Mouse (Mus musculus) intestine, postnatal 0 days (tissue): ENCODE data around the gene Szrd1. TPM values are rescaled to one million over a fixed set of nuclear protein-coding genes. Genes with fewer than 3 reads are reported as not detected.
A peak's percentile ranks its signal among the peaks of the same experiment; 100 is the strongest.

Experiments
- ATAC-seq: fragments of 200-750 bp; cut with Nextera tagmentation; 2 replicates; pipeline ENCODE4 v1.8.0; 2017; ENCODE audit warnings: mild to moderate bottlenecking, moderate TSS enrichment, moderate library complexity
- H3K27ac ChIP-seq: fragments of 300-500 bp; sonication (generic); 2 replicates; pipeline ENCODE4 v1.5.1; 2014; ENCODE audit warnings: mild to moderate bottlenecking, low read depth, low read length, moderate library complexity
- H3K27me3 ChIP-seq: fragments of 300-500 bp; sonication (generic); replicated peaks from 2 replicates; pipeline ENCODE4 v1.6.1; 2014; ENCODE audit warnings: low read length, mixed read lengths; ENCODE audit not compliant: control insufficient read depth, insufficient read depth
- H3K36me3 ChIP-seq: fragments of 300-500 bp; sonication (generic); 2 replicates; pipeline ENCODE4 v1.6.1; 2014; ENCODE audit warnings: mild to moderate bottlenecking, moderate library complexity; ENCODE audit not compliant: control insufficient read depth, insufficient read depth
- H3K4me1 ChIP-seq: fragments of 300-500 bp; sonication (generic); replicated peaks from 2 replicates; pipeline ENCODE4 v1.6.1; 2014; ENCODE audit warnings: antibody characterized with exemption, low read length, mixed read lengths; ENCODE audit not compliant: control insufficient read depth, insufficient read depth
- H3K4me2 ChIP-seq: fragments of 300-500 bp; sonication (generic); replicated peaks from 2 replicates; pipeline ENCODE4 v1.6.1; 2014; ENCODE audit warnings: low read depth, mild to moderate bottlenecking, moderate library complexity
- H3K4me3 ChIP-seq: fragments of 300-500 bp; sonication (generic); 2 replicates; pipeline ENCODE4 v1.5.1; 2014; ENCODE audit warnings: low read depth, low read length
- H3K9ac ChIP-seq: fragments of 300-500 bp; sonication (generic); 2 replicates; pipeline ENCODE4 v1.6.1; 2014; ENCODE audit warnings: mild to moderate bottlenecking, low read depth, low read length
- H3K9me3 ChIP-seq: fragments of 300-500 bp; sonication (generic); 2 replicates; pipeline ENCODE4 v1.6.1; 2016; ENCODE audit warnings: mixed run types; ENCODE audit not compliant: control insufficient read depth
- CTCF ChIP-seq: sonication (generic); IDR thresholded peaks from 2 replicates; pipeline ENCODE4 v1.5.1; 2016; ENCODE audit warnings: low read depth, mild to moderate bottlenecking, control low read depth, antibody characterized with exemption, moderate library complexity
- WGBS: fragments of 180-500 bp; shearing (Covaris S2); extraction: QIAGEN DNeasy Blood & Tissue Kit; methylation state at CpG from one replicate; pipeline ENCODE4 v1.1.7; 2014; 5-methylcytosine and 5-hydroxymethylcytosine counted together
- polyA plus RNA-seq: library from polyadenylated mRNA; unstranded; fragments of >200 nt; fragmentation: Nextera tagmentation; extraction: Ambion mirVana; gene quantifications from 2 replicates; pipeline ENCODE4 v1.2.1, GENCODE M21; 2015

Szrd1 gene
- polyA plus RNA-seq, 1 experiment from 2014 or later, result 35.0 TPM

DNA sequence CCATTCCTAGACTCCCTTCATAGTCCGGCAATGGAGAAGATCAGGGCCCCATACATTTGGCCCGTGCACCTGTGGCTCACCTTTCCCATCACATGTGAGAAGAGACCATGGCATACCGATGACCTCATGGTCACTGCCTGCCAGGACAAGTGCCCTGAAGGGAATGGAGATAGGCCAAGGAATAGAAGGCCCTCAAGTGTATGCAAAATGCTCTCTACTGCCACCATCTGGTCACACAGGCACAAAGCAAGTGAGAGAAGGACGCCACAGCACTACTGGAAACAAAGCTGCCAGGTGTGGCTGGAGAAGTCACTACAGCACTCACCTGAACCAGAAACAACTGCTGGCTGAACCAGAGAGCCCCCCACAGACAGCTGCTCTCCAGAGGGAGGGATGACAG, 69.8 kb downstream of the Szrd1 start:
- H3K4me3 ChIP-seq, result no peak overlapping the region
- no peak overlapping the region for H3K27ac ChIP-seq
- WGBS, result 62% methylated on average over 4 of the region's 4 CpGs
- H3K4me1 ChIP-seq, result no peaks in the 10 kb centered on the region
- no peaks in the 10 kb centered on the region for H3K27me3 ChIP-seq
- H3K36me3 ChIP-seq, result peaks cover 91% of the 10 kb centered on the region
- ATAC-seq, result no peak
- H3K4me2 ChIP-seq, result no peak overlapping the region
- peak; percentile 94 for TF ChIP-seq CTCF
- H3K9me3 ChIP-seq, result no peaks in the 10 kb centered on the region
- no peak overlapping the region for H3K9ac ChIP-seq

DNA sequence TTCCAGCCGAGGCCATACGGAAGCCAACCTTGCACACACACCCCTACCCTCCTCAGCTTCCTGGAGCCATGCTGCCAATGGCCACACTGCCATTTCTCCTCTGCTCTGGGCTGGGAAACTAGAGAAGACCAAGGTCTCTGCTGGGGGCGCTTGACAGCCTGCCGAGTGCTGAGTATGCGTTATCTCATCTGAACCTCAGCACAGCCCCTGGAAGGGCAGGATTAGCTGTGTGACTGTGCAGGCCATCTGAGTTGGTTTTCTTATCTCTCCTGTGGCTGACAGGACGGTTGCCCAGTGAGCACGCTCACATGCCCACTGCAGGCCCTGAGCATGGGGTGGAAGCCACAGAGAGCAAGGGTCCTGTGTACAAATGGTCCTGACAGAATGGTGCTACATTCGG, 70.9 kb downstream of the Szrd1 start:
- TF ChIP-seq CTCF, result no peak
- no peaks in the 10 kb centered on the region for H3K4me1 ChIP-seq
- 0 out of 2 replicates have a peak overlapping the region, but pooled peaks have one; percentile 35 for H3K27ac ChIP-seq
- H3K36me3 ChIP-seq, result peaks cover 82% of the 10 kb centered on the region
- ATAC-seq, result no peak
- H3K27me3 ChIP-seq, result no peaks in the 10 kb centered on the region
- no peak overlapping the region for H3K9ac ChIP-seq
- H3K4me3 ChIP-seq, result no peak overlapping the region
- H3K4me2 ChIP-seq, result no peak overlapping the region
- 88% methylated on average over 8 of the region's 8 CpGs for WGBS
- no peaks in the 10 kb centered on the region for H3K9me3 ChIP-seq

DNA sequence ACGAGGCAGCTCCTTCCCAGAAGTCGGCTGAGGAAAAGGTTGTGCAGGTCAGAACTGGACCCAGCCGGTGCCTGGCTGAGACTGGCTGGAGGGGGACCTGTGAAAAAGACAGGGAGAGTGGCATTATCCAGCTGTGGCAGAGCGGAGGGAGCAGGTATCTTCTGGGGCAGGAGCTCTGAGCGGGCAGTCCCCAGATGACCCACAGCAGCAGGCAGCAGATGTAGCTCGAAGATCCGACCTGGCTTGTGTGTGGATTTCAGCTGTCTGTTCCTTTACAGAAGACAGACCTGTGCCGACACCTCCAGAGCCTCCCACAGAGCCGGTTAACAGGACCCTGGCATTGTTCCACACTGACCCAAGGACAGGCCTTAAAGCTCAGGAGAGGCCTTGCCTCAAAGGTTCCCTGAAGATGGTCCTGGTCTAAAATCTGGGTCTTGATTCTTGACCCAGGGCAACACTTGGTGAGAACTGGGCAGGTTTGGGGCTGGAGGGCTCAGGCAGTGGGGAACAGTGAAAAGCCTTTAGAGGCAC, 72.0 kb downstream of the Szrd1 start:
- WGBS, result 81% methylated on average over 9 of the region's 9 CpGs
- no peaks in the 10 kb centered on the region for H3K27me3 ChIP-seq
- no peaks in the 10 kb centered on the region for H3K4me1 ChIP-seq
- H3K4me2 ChIP-seq, result no peak overlapping the region
- H3K9ac ChIP-seq, result no peak overlapping the region
- peaks cover 72% of the 10 kb centered on the region for H3K36me3 ChIP-seq
- ATAC-seq, result no peak
- no peak overlapping the region for H3K27ac ChIP-seq
- no peaks in the 10 kb centered on the region for H3K9me3 ChIP-seq
- TF ChIP-seq CTCF, result no peak
- no peak overlapping the region for H3K4me3 ChIP-seq

DNA sequence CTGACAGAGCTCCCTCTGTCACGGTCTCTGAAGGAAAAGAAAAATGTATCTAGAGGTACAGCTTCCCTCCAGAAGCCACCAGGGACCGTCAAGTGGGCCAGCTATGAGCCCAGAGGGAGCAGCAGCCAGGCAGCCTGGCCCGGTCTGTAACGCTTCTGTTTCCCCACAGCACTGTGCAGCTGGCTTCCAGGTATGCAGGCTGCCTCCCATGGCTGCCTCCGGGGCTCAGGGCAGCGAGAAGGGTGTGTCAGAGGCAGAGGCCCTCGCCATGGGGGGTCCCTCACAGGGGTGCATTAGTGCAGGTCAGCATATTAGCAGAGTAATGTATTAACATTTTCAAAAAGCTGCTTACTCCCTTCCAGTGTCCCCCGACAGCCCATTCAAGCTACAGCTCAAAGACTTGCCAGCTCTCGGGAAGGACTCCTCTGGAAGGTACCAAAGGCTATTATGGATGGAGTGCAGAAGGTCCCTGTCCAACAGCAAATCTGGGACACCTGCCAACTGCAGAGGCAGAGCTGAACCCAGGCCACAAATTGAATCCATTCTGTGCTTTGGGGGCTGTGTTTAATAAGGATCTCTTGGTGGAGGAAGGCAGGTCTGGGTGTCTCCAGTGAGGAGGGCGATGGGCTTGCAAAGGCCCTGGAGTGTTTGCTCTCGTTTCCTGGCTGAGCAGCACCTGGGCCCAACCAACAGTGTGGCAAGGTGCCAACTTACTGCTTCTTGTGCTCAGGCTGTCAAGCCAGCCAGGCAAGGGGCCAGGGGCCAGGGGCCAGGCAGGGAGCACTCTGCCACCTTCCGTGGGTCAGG, 72.7 kb downstream of the Szrd1 start:
- no peak overlapping the region for H3K9ac ChIP-seq

DNA sequence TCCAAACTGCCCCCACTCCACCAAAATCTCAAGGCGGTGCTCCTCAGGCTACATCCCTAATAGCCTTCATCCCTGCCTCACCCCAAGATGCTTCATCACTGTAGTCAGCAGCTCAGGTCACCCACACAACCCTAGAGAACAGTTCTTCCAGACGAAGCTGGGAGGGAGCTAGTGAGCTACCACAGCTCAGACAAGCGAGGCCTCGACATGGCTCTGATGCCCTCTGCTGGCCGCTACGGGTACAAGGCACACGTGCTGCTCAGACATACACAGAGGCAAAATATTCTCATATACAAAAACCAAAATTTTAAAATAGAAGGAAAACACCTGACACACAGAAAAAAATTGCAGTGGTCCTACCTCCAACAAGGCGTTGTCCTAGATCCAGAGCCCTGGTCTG, 74.5 kb downstream of the Szrd1 start:
- Histone ChIP-seq H3K9me3 (no peaks in the 10 kb centered on the region), H3K27ac (no peak overlapping the region), H3K36me3 (peaks cover 47% of the 10 kb centered on the region), H3K9ac (no peak overlapping the region), H3K4me1 (0 out of 2 replicates have a peak, but pooled peaks cover under 1% of the 10 kb centered on the region), H3K4me3 (no peak overlapping the region), H3K4me2 (no peak overlapping the region), H3K27me3 (no peaks in the 10 kb centered on the region)
- ATAC-seq, result 0 out of 2 replicates have a peak, but pooled peaks have one; percentile 20
- 4% methylated on average over 8 of the region's 8 CpGs for WGBS
- TF ChIP-seq CTCF, result peak; percentile 100

More for the DNA sequence above, 72.7 kb downstream of the Szrd1 start:
- 79% methylated on average over 12 of the region's 12 CpGs for WGBS
- H3K27ac ChIP-seq, result no peak overlapping the region
- H3K4me2 ChIP-seq, result no peak overlapping the region
- H3K36me3 ChIP-seq, result peaks cover 65% of the 10 kb centered on the region
- no peak overlapping the region for H3K4me3 ChIP-seq
- TF ChIP-seq CTCF, result no peak
- no peaks in the 10 kb centered on the region for H3K9me3 ChIP-seq
- no peak for ATAC-seq
- H3K4me1 ChIP-seq, result no peaks in the 10 kb centered on the region
- no peaks in the 10 kb centered on the region for H3K27me3 ChIP-seq

DNA sequence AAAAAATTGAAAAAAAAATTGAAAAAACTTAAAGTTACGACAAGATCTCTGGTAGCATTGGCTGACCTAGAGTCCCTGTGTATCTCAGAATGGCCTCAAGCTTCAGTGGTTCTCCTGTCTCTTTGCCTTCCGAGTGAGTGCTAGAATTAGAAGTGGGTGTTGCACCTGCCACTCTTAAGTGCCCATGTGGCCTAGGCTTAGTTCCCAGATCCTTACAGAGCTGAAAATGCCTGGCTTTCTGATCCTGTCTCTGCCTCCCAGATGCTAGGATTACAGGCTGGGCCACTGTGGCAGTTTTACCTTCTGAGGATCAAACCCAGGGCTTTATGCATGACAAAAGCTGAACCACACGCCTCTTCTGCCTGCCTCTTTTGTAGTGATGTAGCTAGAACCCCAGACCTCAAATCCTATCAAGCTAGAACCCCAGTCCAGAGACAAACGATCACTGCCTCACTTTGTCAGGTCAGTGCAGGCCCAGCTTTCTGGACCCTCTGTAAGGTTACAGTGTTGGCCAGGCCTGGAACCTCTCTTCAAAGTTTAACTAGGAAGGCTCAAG, 75.4 kb downstream of the Szrd1 start:
- WGBS, result 93% methylated on average over 4 of the region's 4 CpGs
- H3K4me1 ChIP-seq, result 0 out of 2 replicates have a peak, but pooled peaks cover 8% of the 10 kb centered on the region
- ATAC-seq, result no peak
- H3K27me3 ChIP-seq, result no peaks in the 10 kb centered on the region
- H3K9ac ChIP-seq, result no peak overlapping the region
- no peak overlapping the region for H3K27ac ChIP-seq
- no peak overlapping the region for H3K4me2 ChIP-seq
- no peak overlapping the region for H3K4me3 ChIP-seq
- H3K36me3 ChIP-seq, result peaks cover 38% of the 10 kb centered on the region
- no peaks in the 10 kb centered on the region for H3K9me3 ChIP-seq
- no peak for TF ChIP-seq CTCF

Other genes starting within 250 kb of the Szrd1 start
- gene Padi2, start 233.4 kb downstream of the Szrd1 start, polyA plus RNA-seq, result 1.1 and 1.2 TPM in 2 replicates
- gene Sdhb, start 178.6 kb downstream of the Szrd1 start, polyA plus RNA-seq, result 588 and 627 TPM in 2 replicates
- gene Atp13a2, start 152.9 kb downstream of the Szrd1 start, polyA plus RNA-seq, result 10.9 and 11.7 TPM in 2 replicates
- gene Mfap2, start 129.4 kb downstream of the Szrd1 start, polyA plus RNA-seq, result 117 and 138 TPM in 2 replicates
- 1.3 and 1.5 TPM in 2 replicates for gene Crocc, start 79.2 kb downstream of the Szrd1 start, polyA plus RNA-seq
- gene Necap2, start 61.4 kb downstream of the Szrd1 start, polyA plus RNA-seq, result 103 TPM in 2 replicates
- 0.12 and 0.33 TPM in 2 replicates for gene Spata21, start 51.4 kb downstream of the Szrd1 start, polyA plus RNA-seq
- 11.6 and 14.3 TPM in 2 replicates for gene Fbxo42, start 8.1 kb upstream of the Szrd1 start, polyA plus RNA-seq
- 0.97 and 0.98 TPM in 2 replicates for gene Rsg1, start 74.2 kb upstream of the Szrd1 start, polyA plus RNA-seq
- 4.5 and 6.3 TPM in 2 replicates for gene Arhgef19, start 99.7 kb upstream of the Szrd1 start, polyA plus RNA-seq
- gene Epha2, start 161.5 kb upstream of the Szrd1 start, polyA plus RNA-seq, result 5.6 and 6.6 TPM in 2 replicates
- gene Fam131c, start 228.4 kb upstream of the Szrd1 start, polyA plus RNA-seq, result 1.4 and 2.4 TPM in 2 replicates